Mouse (Mus musculus) brain, embryonic 14.5 days (tissue): ENCODE results near the gene Gm11639. TPM values are rescaled to one million over a fixed set of nuclear protein-coding genes. Genes with fewer than 3 reads are reported as not detected.
"Not testable (repeated sequence)": the region's sequence is repeated elsewhere in the genome, so short reads cannot be mapped to it uniquely, and the experiment has no call there.

Experiments
- DNase-seq: peaks from one replicate; pipeline ENCODE4 v3.0.0-alpha.2; 2011; ENCODE audit warnings: low read depth
- CTCF ChIP-seq: fragments of 200-500 bp; IDR thresholded peaks from 2 replicates; pipeline ENCODE4 v1.5.1; 2012; ENCODE audit warnings: inconsistent platforms, mild to moderate bottlenecking, moderate library complexity, borderline replicate concordance; ENCODE audit not compliant: insufficient read depth, insufficient read length; ENCODE audit errors: extremely low read depth
- POLR2A ChIP-seq: fragments of 200-500 bp; IDR thresholded peaks from 2 replicates; pipeline ENCODE4 v1.6.1; 2012; ENCODE audit warnings: mild to moderate bottlenecking, inconsistent platforms, borderline replicate concordance; ENCODE audit not compliant: poor library complexity, insufficient read depth, insufficient read length, severe bottlenecking; ENCODE audit errors: extremely low read depth
- polyA plus RNA-seq: library from polyadenylated mRNA; depleted of rRNA; stranded (reverse); fragments of >200 nt; gene quantifications from 2 replicates; pipeline ENCODE4 v1.2.3, GENCODE M21; 2012

The Gm11639 gene
- polyA plus RNA-seq, 1 experiment = 0.10 TPM

GRCm38 (mm10) chr11:104981342-104982055 lies 296.0 kb downstream of the Gm11639 start:
- TF ChIP-seq CTCF (no peak), POLR2A (no peak)
- DNase-seq = no peak

GRCm38 (mm10) chr11:105009232-105009631 lies 323.7 kb downstream of the Gm11639 start:
- TF ChIP-seq POLR2A (no peak), CTCF (no peak)
- DNase-seq = no peak

GRCm38 (mm10) chr11:105021071-105021470 lies 335.6 kb downstream of the Gm11639 start:
- DNase-seq = peak; percentile 10
- TF ChIP-seq POLR2A = no peak
- TF ChIP-seq CTCF = peak; percentile 28; the same call in 1 of the 2 replicates

GRCm38 (mm10) chr11:105028744-105029348 lies 343.3 kb downstream of the Gm11639 start:
- no peak for DNase-seq
- TF ChIP-seq CTCF (no peak), POLR2A (no peak)

GRCm38 (mm10) chr11:105029525-105029924 lies 344.0 kb downstream of the Gm11639 start:
- DNase-seq = no peak
- TF ChIP-seq CTCF (no peak), POLR2A (no peak)

- no peak for DNase-seq
- TF ChIP-seq CTCF (no peak), POLR2A (no peak)
These were observed 344.7 kb downstream of the Gm11639 start for GRCm38 (mm10) chr11:105030229-105030628.

- peak; percentile 30 for DNase-seq
- TF ChIP-seq CTCF (no peak), POLR2A (no peak)
These were observed 345.6 kb downstream of the Gm11639 start for GRCm38 (mm10) chr11:105031103-105031502.

- no peak for TF ChIP-seq POLR2A
- no peak for TF ChIP-seq CTCF
- DNase-seq = no peak
These were observed 349.6 kb downstream of the Gm11639 start for GRCm38 (mm10) chr11:105035081-105035480.

- TF ChIP-seq CTCF (no peak), POLR2A (no peak)
These were observed 377.8 kb downstream of the Gm11639 start, which contains the start of gene Efcab3 for GRCm38 (mm10) chr11:105063292-105063691. Gene Efcab3 (plus strand): TSS chr11:105063592.

GRCm38 (mm10) chr11:105112448-105112847 lies 426.9 kb downstream of the Gm11639 start:
- DNase-seq = not testable (repeated sequence)

More at GRCm38 (mm10) chr11:105063292-105063691, 377.8 kb downstream of the Gm11639 start, which contains the start of gene Efcab3:
- DNase-seq = no peak

GRCm38 (mm10) chr11:105117814-105118213 lies 432.3 kb downstream of the Gm11639 start:
- TF ChIP-seq CTCF (no peak), POLR2A (no peak)
- DNase-seq = no peak

- no peak for DNase-seq
- no peak for TF ChIP-seq POLR2A
- no peak for TF ChIP-seq CTCF
These were observed 435.1 kb downstream of the Gm11639 start for GRCm38 (mm10) chr11:105120551-105121061.

- DNase-seq = not testable (repeated sequence)
These were observed 436.3 kb downstream of the Gm11639 start for GRCm38 (mm10) chr11:105121792-105122191.
